Mouse (Mus musculus) heart, postnatal 0 days (tissue): ENCODE measurements at regions not wholly inside any gene's neighbourhood (a gene's known extent, or its start where the extent isn't known, plus 50 kb on each side); places are given as distances from the start of the nearest gene placed in this dataset.

Experiments
- ATAC-seq: fragments of 200-750 bp; cut with Nextera tagmentation; 2 replicates; pipeline ENCODE4 v1.8.0; 2017; ENCODE audit warnings: low read depth, moderate number of reproducible peaks, moderate library complexity; ENCODE audit not compliant: insufficient read depth
- DNase-seq: peaks from one replicate; pipeline ENCODE4 v3.0.0-alpha.2; 2016; ENCODE audit warnings: low spot score
- H3K27ac ChIP-seq: fragments of 300-500 bp; sonication (generic); 2 replicates; pipeline ENCODE4 v1.5.1; 2014; ENCODE audit warnings: low read depth, mild to moderate bottlenecking
- H3K27me3 ChIP-seq: fragments of 300-500 bp; sonication (generic); 2 replicates; pipeline ENCODE4 v1.6.1; 2014; ENCODE audit warnings: low read length, mixed read lengths; ENCODE audit not compliant: control insufficient read depth, insufficient read depth
- H3K36me3 ChIP-seq: fragments of 300-500 bp; sonication (generic); replicated peaks from 2 replicates; pipeline ENCODE4 v1.6.1; 2014; ENCODE audit warnings: low read length, mixed read lengths; ENCODE audit not compliant: control insufficient read depth, insufficient read depth
- H3K4me1 ChIP-seq: fragments of 300-500 bp; sonication (generic); 2 replicates; pipeline ENCODE4 v1.6.1; 2014; ENCODE audit warnings: antibody characterized with exemption; ENCODE audit not compliant: control insufficient read depth, insufficient read depth
- H3K4me2 ChIP-seq: fragments of 300-500 bp; sonication (generic); 2 replicates; pipeline ENCODE4 v1.6.1; 2014; ENCODE audit warnings: low read depth, mild to moderate bottlenecking, low read length, moderate library complexity
- H3K4me3 ChIP-seq: fragments of 300-500 bp; sonication (generic); 2 replicates; pipeline ENCODE4 v1.5.1; 2014; ENCODE audit warnings: low read depth, low read length
- H3K9ac ChIP-seq: fragments of 300-500 bp; sonication (generic); replicated peaks from 2 replicates; pipeline ENCODE4 v1.6.1; 2014; ENCODE audit warnings: low read depth, low read length, mixed read lengths
- H3K9me3 ChIP-seq: fragments of 300-500 bp; sonication (generic); replicated peaks from 2 replicates; pipeline ENCODE4 v1.6.1; 2016; ENCODE audit warnings: low read length; ENCODE audit not compliant: control insufficient read depth
- CTCF ChIP-seq: IDR thresholded peaks from 2 replicates; pipeline ENCODE4 v1.5.1; 2016; ENCODE audit warnings: antibody characterized with exemption, control low read depth, low read depth
- EP300 ChIP-seq: IDR thresholded peaks from 2 replicates; pipeline ENCODE4 v1.6.1; 2016; ENCODE audit warnings: antibody characterized with exemption, low read depth
- WGBS: fragments of 180-500 bp; shearing (Covaris S2); extraction: QIAGEN DNeasy Blood & Tissue Kit; methylation state at CpG from one replicate; pipeline ENCODE4 v1.1.7; 2014; 5-methylcytosine and 5-hydroxymethylcytosine counted together

DNA sequence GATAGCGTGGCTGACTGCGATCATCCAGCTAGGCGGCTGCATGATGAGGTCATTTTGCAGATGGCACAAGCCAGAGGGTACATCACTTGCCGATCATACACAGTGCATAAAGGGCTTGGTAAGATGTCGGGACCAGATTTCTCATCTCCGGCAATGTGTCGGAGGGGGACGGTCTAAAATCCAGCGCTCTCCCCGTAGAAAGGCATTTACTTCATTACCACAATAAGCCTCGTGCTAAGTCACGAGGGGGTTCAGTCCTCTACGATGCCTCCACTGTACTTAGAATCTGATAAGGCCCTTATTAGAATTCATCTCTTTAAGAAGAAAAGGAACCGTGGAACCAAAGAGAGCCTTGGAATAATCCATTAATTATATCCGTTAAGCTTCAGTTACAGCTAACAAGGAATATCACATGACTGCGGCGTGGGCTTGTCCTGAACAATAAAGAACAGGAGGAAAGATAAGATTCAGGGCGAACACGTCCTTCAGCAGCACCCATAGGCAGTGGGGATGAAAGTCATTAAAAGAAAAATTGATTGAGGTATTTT lies 52.3 kb upstream of the Atrnl1 start:
- Histone ChIP-seq H3K36me3 (no peaks in the 10 kb centered on the region), H3K9me3 (0 out of 2 replicates have a peak, but pooled peaks cover 5% of the 10 kb centered on the region), H3K4me2 (no peak overlapping the region), H3K27ac (no peak overlapping the region), H3K27me3 (no peaks in the 10 kb centered on the region), H3K4me3 (no peak overlapping the region), H3K4me1 (no peaks in the 10 kb centered on the region), H3K9ac (no peak overlapping the region)
- 85% methylated on average over 19 of the region's 19 CpGs for WGBS
- TF ChIP-seq CTCF (no peak), EP300 (no peak)
- ATAC-seq: no peak
- DNase-seq: no peak

DNA sequence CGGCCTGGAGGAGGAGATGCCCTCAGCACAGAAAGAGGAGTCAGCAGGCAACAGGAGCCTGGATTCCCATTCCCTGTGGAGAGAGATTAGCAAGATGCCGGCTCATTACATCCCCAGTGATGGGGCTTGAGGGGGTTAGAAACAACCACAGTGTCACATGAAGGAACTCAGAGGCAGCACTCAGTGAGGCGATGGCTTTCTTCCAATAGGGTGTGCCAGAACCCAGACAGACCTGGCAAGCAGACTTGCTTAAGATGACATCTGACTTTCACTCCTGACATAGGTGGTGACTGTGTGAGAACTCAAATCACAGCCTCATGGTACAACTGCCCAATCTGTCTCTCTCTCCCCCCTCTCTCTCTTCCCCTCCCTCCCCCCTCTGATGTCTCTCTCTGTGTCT lies 50.1 kb upstream of the Atrnl1 start:
- H3K36me3 ChIP-seq: no peaks in the 10 kb centered on the region
- no peak overlapping the region for H3K27ac ChIP-seq
- 0 out of 2 replicates have a peak, but pooled peaks have one; percentile 27 for ATAC-seq
- no peaks in the 10 kb centered on the region for H3K27me3 ChIP-seq
- DNase-seq: no peak
- H3K4me2 ChIP-seq: no peak overlapping the region
- no peak overlapping the region for H3K9ac ChIP-seq
- TF ChIP-seq EP300 (no peak), CTCF (no peak)
- WGBS: 28% methylated on average over 3 of the region's 3 CpGs
- no peak overlapping the region for H3K4me3 ChIP-seq
- H3K4me1 ChIP-seq: no peaks in the 10 kb centered on the region
- H3K9me3 ChIP-seq: 0 out of 2 replicates have a peak, but pooled peaks cover 5% of the 10 kb centered on the region
